Comparison of ENCODE assay signal across 23 mouse cellular contexts in genomic region chr9:98959851-98960250, GRCm38 (mm10). TPM values are rescaled to one million over a fixed set of nuclear protein-coding genes. Genes with fewer than 3 reads are reported as not detected.
"Had no signal": no experiment of that assay in that cellular context is flagged by ENCODE, and none has a peak within 500 bp of the region (broad histone marks: within the 10 kb centered on the region; RNA-seq: fewer than 3 reads in every experiment).

No protein-coding gene starts in this region.

- H3K36me3 ChIP-seq: liver, embryonic 15.5 days; midbrain, embryonic 10.5 days; neural tube, embryonic 13.5 days; stomach, embryonic 15.5 days had no signal

- H3K27ac ChIP-seq: liver, embryonic 15.5 days; midbrain, embryonic 10.5 days; neural tube, embryonic 13.5 days; stomach, embryonic 15.5 days; stomach, postnatal 0 days had no signal

- DNase-seq: liver, postnatal 0 days; lung, embryonic 14.5 days; lung, postnatal 10 days; lung, postnatal 4 days; midbrain, embryonic 14.5 days; right cerebral cortex, postnatal 14 days; thymus, adult 2 months; thymus, postnatal 14 days; thymus, postnatal 36 days had no signal

- H3K4me3 ChIP-seq: liver, embryonic 15.5 days; midbrain, embryonic 10.5 days; myocyte; neural tube, embryonic 13.5 days; stomach, embryonic 15.5 days had no signal

- H3K9me3 ChIP-seq: liver, embryonic 15.5 days; midbrain, embryonic 10.5 days; neural tube, embryonic 13.5 days; stomach, embryonic 15.5 days had no signal

- ATAC-seq: liver, postnatal 0 days; midbrain, embryonic 16.5 days had no signal

- H3K4me2 ChIP-seq: liver, embryonic 15.5 days; lung, embryonic 14.5 days; neural tube, embryonic 13.5 days; stomach, embryonic 15.5 days had no signal

- H3K9ac ChIP-seq: liver, embryonic 15.5 days; liver, postnatal 0 days; lung, embryonic 14.5 days; neural tube, embryonic 13.5 days; stomach, embryonic 15.5 days had no signal

RNA-seq across cellular contexts. Expression of gene Foxl2, which starts 4.8 kb away (rescaled TPM):
- total RNA-seq: megakaryocyte, adult 5-6 weeks; megakaryocyte-erythroid progenitor cell, adult 5-6 weeks; neutrophil, adult 5-6 weeks had no signal
- polyA plus RNA-seq: liver, embryonic 15.5 days; liver, postnatal 0 days; lung, embryonic 14.5 days; lung, embryonic 16.5 days; spleen, adult 2 months; stomach, embryonic 15.5 days; stomach, postnatal 0 days; testis, adult 2 months had no signal

RNA-seq across cellular contexts. Expression of gene 7420426K07Rik, which starts 56.9 kb away (rescaled TPM):
- total RNA-seq: megakaryocyte-erythroid progenitor cell, adult 5-6 weeks; neutrophil, adult 5-6 weeks had no signal
- polyA plus RNA-seq: liver, embryonic 15.5 days; liver, postnatal 0 days; lung, embryonic 14.5 days; lung, embryonic 16.5 days; midbrain, embryonic 10.5 days; midbrain, embryonic 14.5 days; midbrain, embryonic 16.5 days; myocyte; neural tube, embryonic 11.5 days; neural tube, embryonic 13.5 days; spleen, adult 2 months; stomach, embryonic 15.5 days; stomach, postnatal 0 days; testis, adult 2 months; thymus, adult 2 months had no signal
